Mouse (Mus musculus) lung, embryonic 14.5 days (tissue): ENCODE measurements around the gene Olfr1333. TPM values are rescaled to one million over a fixed set of nuclear protein-coding genes. Genes with fewer than 3 reads are reported as not detected.

Experiments used
- ATAC-seq: fragments of 200-750 bp; cut with Nextera tagmentation; 2 replicates; pipeline ENCODE4 v1.8.0; 2017; ENCODE audit warnings: mild to moderate bottlenecking, moderate TSS enrichment, moderate library complexity; ENCODE audit not compliant: insufficient read depth
- DNase-seq: peaks from one replicate; pipeline ENCODE4 v3.0.0-alpha.2; 2015
- H3K27ac ChIP-seq: fragments of 300-500 bp; sonication (generic); 2 replicates; pipeline ENCODE4 v1.5.1; 2014; ENCODE audit warnings: low read depth, mild to moderate bottlenecking, moderate library complexity
- H3K27me3 ChIP-seq: fragments of 300-500 bp; sonication (generic); 2 replicates; pipeline ENCODE4 v1.6.1; 2014; ENCODE audit warnings: low read length, control low read depth; ENCODE audit not compliant: insufficient read depth
- H3K36me3 ChIP-seq: fragments of 300-500 bp; sonication (generic); 2 replicates; pipeline ENCODE4 v1.6.1; 2014; ENCODE audit warnings: control low read depth; ENCODE audit not compliant: insufficient read depth
- H3K4me1 ChIP-seq: fragments of 300-500 bp; sonication (generic); 2 replicates; pipeline ENCODE4 v1.6.1; 2014; ENCODE audit warnings: antibody characterized with exemption, control low read depth; ENCODE audit not compliant: insufficient read depth
- H3K4me2 ChIP-seq: fragments of 300-500 bp; sonication (generic); 2 replicates; pipeline ENCODE4 v1.6.1; 2014; ENCODE audit warnings: mild to moderate bottlenecking
- H3K4me3 ChIP-seq: fragments of 300-500 bp; sonication (generic); 2 replicates; pipeline ENCODE4 v1.5.1; 2014; ENCODE audit warnings: low read depth, low read length
- H3K9ac ChIP-seq: fragments of 300-500 bp; sonication (generic); 2 replicates; pipeline ENCODE4 v1.6.1; 2014
- H3K9me3 ChIP-seq: fragments of 300-500 bp; sonication (generic); 2 replicates; pipeline ENCODE4 v1.6.1; 2016; ENCODE audit warnings: low read depth, low read length, control low read depth
- CTCF ChIP-seq: IDR thresholded peaks from 2 replicates; pipeline ENCODE4 v1.5.1; 2016; ENCODE audit warnings: antibody characterized with exemption, low read depth
- WGBS: fragments of 180-500 bp; shearing (Covaris S2); extraction: QIAGEN DNeasy Blood & Tissue Kit; methylation state at CpG from one replicate; pipeline ENCODE4 v1.1.7; 2014; 5-methylcytosine and 5-hydroxymethylcytosine counted together
- polyA plus RNA-seq: library from polyadenylated mRNA; unstranded; fragments of >200 nt; fragmentation: Nextera tagmentation; extraction: Ambion mirVana; gene quantifications from 2 replicates; pipeline ENCODE4 v1.2.1, GENCODE M21; 2014

The Olfr1333 gene
- polyA plus RNA-seq, 1 experiment from 2014 or later: not detected

DNA sequence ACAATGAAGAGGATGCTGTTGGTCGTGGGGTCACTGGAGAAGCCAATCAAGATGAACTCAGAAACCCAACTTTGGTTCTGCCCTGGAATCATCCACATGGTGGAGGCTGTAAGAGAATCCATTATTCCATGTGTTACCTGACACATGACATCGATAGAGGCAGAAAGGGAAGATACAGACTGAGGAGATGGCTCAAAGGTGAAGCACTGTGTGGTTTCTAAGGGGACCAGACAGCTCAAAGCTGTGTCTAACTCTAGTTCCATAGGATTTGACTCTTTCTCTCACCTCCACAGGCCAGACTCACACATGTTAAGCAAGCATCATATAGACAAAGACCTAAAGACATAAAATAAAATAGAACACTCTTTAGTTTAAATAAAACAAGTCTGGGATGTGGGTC is 53.6 kb downstream of the Olfr1333 start, which contains the start of gene Olfr1337:
Gene Olfr1337 (minus strand): TSS at position 101 of the 400 bp plus-strand sequence.
- Histone ChIP-seq H3K36me3 (no peaks in the 10 kb centered on the region), H3K27ac (no peak within 1 kb of the TSS), H3K9me3 (no peaks in the 10 kb centered on the region), H3K4me1 (no peaks in the 10 kb centered on the region), H3K4me2 (no peak within 1 kb of the TSS), H3K27me3 (no peaks in the 10 kb centered on the region), H3K9ac (no peak within 1 kb of the TSS), H3K4me3 (no peak within 1 kb of the TSS)
- 64% methylated on average over 2 of the region's 2 CpGs for WGBS
- ATAC-seq (no peak), DNase-seq (no peak)
- TF ChIP-seq CTCF: no peak

Other genes with a start within 250 kb of the Olfr1333 start
- gene Cfap57, start 215.5 kb downstream of the Olfr1333 start, polyA plus RNA-seq: 0.12 and 0.22 TPM in 2 replicates
- 161 and 166 TPM in 2 replicates for gene Ebna1bp2, start 215.5 kb downstream of the Olfr1333 start, polyA plus RNA-seq
- gene Olfr62, start 177.3 kb downstream of the Olfr1333 start, polyA plus RNA-seq: not detected in 2 replicates
- gene Olfr1342, start 143.5 kb downstream of the Olfr1333 start, polyA plus RNA-seq: 0.74 and 0.99 TPM in 2 replicates
- not detected in 2 replicates for gene Olfr1341, start 132.8 kb downstream of the Olfr1333 start, polyA plus RNA-seq
- gene Olfr1340, start 116.1 kb downstream of the Olfr1333 start, polyA plus RNA-seq: not detected in 2 replicates
- not detected in 2 replicates for gene Olfr1339, start 104.1 kb downstream of the Olfr1333 start, polyA plus RNA-seq
- gene Olfr1338, start 77.5 kb downstream of the Olfr1333 start, polyA plus RNA-seq: not detected in 2 replicates
- not detected in 2 replicates for gene Olfr1337, start 53.7 kb downstream of the Olfr1333 start, polyA plus RNA-seq
- not detected in 2 replicates for gene Olfr1335, start 26.3 kb downstream of the Olfr1333 start, polyA plus RNA-seq
- not detected in 2 replicates for gene Olfr1331, start 28.4 kb upstream of the Olfr1333 start, polyA plus RNA-seq
- not detected in 2 replicates for gene Olfr1330, start 52.3 kb upstream of the Olfr1333 start, polyA plus RNA-seq
- gene Olfr1329, start 81.2 kb upstream of the Olfr1333 start, polyA plus RNA-seq: not detected in 2 replicates
- gene Olfr1328, start 102.3 kb upstream of the Olfr1333 start, polyA plus RNA-seq: not detected in 2 replicates
- not detected in 2 replicates for gene Lao1, start 125.3 kb upstream of the Olfr1333 start, polyA plus RNA-seq